Mouse (Mus musculus) yolk sac, embryonic 10.5 days (tissue): ENCODE measurements around the gene Bdkrb2.

ENCODE experiments used
- DNase-seq: peaks from one replicate; pipeline ENCODE4 v3.0.0-alpha.2; 2017; ENCODE audit warnings: low spot score

The Bdkrb2 gene

DNA sequence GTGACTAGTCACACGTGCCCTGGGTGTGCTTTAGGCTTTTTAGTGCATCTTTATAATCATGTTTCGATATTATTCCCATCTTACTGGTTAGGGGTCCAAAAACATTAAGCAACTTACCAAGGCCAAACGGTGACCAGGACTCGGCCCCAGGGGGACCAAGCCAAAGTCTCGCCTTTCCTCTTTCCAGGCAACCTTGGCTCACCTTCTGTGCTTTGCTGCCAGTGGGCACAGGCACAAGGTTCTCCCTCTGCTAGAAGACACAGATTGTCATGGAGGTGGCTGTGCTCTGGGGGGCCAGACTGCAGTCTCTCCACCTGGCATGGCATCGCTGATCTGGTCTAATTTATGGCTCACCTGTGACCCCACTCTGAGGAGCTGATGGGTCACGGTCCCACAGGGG is 27.8 kb downstream of the Bdkrb2 start:
- DNase-seq, result no peak

DNA sequence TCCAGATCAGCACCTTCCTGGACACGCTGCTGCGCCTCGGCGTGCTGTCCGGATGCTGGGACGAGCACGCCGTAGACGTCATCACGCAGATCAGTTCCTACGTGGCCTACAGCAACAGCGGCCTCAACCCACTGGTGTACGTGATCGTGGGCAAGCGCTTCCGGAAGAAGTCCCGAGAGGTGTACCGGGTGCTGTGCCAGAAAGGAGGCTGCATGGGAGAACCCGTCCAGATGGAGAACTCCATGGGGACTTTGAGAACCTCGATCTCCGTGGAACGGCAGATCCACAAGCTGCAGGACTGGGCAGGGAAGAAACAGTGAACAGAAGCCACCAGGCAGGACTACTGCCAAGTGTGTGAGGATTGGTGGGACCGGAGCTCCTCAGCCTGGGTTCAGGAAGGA is 29.3 kb downstream of the Bdkrb2 start:
- DNase-seq, result no peak

DNA sequence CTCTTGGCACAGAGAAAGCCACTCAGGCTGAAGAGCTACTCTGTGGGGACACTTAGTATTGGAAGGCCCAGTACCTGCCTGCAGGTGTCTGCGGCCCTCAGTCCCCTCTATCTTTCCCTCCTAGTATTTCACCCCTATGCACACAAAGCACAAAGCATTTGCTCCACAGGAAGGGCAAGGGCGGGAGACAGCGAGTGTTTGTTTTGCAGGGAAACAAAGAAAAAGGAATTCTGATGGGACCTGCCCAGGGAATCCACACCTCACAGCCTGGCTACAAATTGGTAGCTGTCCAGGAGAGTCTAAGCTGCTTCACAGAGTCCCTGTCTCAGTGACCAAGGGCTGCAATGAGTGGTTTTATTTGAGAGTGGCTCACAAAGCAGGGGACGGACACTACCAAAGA is 30.4 kb downstream of the Bdkrb2 start:
- no peak for DNase-seq

DNA sequence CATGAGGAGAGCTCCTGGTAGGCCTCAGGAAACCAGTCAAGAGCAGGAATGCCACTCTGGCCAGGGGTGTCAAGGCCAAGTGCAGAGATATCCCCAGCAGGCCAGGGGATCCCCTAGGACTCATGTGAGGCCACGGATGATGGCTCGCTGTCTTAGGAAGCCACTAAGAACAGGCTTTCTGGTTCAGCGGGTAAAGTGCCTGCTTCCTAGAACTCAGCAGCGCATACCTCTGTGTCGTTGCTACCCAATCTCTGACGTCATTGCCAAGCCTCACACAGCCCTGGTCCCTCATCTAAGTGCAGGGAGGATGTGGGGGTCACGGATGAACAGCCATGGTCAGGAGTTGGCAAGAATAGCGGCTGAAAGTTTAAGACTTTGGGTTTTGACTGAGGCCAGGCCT is 34.1 kb downstream of the Bdkrb2 start:
- DNase-seq, result no peak

DNA sequence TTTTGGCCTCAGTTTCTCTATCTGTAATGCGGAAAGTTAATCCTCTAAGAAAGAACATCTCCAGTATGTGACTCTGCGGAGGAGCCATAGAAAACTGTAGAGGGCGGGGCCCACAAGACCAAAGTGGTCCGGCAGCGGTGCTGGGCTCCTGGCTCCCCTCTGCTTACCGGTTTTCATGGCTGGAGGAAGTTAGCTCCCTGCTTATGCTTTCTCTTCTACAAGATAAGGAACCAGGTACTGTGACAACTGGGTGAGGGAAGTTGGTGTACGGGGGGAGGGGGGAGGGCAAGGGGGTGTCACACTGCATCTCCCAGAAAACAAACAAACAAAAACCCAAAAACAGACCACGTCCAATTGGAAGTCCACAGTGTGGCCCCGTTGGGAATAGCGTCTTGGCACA is 35.5 kb downstream of the Bdkrb2 start:
- no peak for DNase-seq

DNA sequence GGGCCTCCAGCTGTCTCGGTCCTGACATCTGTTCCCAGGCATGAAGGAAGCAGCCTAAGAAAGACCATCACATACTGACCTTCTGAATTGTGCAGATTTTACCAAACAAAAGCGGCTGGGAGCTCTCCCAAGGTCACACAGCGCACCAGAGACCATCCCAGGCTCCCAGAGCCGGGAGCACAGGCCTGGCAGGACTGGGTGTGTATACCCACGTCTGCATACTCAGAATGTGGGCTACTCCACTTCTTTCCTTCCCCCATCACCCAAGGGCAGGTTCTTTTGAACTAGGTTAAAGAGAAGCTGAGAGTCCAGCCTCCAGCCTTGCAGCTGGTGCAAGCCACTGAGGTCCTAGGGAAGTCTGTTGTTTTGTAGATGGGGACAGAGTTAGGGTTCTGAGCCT is 36.1 kb downstream of the Bdkrb2 start:
- no peak for DNase-seq

DNA sequence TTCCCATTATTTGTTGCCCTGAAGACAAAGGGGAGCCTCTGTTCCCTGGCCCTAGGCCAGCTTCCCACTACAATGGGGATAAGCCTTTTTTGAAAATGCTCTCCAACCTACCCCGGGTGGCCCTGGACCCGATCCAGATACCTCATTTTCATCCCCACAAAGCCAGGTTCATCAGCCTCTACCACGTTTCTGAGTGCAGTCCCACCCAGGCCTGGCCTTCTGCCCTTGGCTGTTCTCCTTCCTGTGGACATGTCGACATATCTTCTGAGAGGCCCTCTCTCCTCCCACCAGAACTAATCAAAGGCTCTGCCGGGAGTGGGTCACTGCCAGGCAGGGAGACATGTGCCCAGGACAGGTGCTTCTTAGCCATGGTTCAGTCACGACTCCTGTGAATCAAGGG is 38.6 kb downstream of the Bdkrb2 start:
- DNase-seq, result no peak

DNA sequence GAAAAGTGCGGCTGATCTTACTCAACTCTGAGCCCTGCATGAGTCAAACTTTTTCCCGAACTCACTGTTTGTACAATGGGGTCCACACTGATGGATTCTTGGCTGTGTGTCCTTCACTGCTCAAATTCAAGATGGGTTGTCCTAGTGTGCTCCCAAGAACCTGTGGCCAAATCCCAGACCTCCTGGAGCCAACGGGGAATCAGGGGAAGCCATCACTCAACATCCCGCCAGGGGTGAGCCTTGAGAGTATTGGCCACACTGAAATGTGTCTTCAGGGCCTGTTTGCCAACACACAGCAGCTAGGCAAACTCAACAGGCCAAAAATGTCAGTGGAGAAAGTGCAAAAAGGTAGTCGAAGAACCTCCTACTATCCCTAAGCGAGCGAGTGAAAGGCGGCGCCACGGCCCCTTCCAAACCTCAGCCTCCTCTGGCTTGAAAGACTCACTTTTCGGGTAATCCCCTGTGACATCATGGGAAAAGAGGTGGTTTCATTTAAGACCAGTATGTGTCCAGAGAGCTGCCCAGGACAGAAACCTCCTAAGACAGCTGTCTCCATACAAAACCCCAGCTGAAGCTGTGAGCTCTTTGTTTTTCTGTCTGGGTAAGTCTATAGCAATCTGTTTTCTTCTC is 39.7 kb downstream of the Bdkrb2 start, which contains the start of gene Bdkrb1:
Bdkrb1 (plus strand) TSS at position 505 of the 630 bp plus-strand sequence.
- DNase-seq, result no peak

DNA sequence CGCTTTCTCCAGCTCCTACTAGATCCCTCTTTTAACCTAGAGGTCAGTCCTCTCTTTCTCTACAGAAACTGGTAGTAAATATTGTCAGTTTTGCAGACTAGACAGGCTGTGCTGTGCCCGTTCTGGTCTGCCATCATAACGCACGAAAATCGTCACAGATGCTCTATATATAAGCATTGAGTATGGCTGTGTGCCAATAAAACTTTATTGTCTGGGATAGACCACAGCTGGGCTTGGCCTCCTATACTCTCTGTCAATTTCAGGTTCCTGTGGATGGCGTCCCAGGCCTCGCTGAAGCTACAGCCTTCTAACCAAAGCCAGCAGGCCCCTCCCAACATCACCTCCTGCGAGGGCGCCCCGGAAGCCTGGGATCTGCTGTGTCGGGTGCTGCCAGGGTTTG is 40.9 kb downstream of the Bdkrb2 start:
- no peak for DNase-seq

DNA sequence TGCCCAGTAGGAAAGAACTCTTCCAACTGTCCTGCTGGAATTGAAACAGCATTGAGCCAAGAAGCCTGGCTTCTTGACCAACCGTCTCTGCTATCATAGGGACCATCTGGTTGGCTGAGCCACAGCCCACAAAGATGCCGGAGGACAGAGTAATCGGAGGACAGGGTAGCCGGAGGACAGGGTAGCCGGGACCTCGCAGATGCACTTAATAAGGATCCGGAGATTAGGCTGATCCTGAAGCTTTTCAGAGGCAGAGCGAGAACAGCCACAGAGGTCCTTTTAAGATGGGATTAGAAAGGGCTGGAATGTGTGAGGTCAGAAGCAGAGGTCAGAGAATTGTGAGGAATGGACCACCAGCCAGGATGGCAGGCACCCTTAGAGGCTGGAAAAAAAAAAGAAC is 42.2 kb downstream of the Bdkrb2 start:
- peak; percentile 49 for DNase-seq

DNA sequence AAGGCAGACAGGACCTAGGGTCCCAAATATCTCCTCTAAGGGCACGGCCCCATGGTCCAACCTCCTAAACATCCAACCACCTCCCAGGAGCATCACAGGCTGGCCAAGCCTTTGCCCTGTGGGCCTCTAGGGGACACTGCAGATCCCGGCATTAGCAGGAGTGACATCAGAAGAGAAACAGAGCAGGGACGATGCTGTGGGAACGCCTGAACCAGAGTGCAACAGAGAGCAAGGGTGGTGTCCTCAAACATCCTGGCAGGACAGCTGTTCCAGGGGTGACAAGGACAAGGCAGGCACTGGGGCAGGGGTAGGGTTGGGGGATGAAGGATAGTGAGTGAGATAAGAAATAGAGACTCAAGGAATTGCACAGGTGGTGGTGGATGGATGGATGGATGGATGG is 43.9 kb downstream of the Bdkrb2 start:
- DNase-seq, result no peak

DNA sequence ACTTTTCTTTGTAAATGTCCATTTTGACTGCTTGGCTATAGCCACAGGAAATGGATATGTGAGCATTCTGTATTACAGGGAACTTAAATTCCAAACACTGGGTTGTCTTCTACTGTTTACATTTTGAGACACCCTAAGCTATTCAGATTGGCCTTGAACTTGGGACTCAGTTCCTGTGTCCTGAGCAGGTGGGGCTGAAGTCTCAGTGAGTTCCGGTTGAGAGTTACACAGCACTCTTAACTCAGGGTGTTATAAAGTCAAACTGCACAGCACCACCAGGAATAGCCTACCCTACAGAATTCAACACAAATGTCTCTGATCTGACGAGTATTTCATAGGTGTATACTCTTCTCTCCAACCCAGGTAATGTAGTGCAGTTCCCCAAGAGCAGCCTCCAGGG is 48.0 kb downstream of the Bdkrb2 start:
- DNase-seq, result no peak

DNA sequence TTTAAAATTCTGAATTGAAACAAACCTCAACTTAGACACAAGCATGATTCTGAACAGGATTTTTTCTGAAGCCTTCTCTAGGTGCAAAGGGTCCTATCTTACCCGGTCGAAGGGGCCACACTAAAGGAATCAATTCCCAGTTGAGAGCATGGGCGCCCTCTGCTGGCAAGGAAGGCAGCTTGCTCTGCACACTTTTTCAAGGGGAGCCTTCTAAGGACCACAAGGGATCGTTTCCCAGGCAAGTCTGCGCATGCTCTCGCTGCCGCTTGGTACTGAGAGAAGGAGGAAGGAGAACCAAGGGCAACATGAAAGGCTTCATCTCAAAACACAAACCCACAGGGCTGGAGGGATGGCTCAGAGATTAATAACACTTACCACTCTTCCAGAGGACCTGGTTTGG is 48.7 kb downstream of the Bdkrb2 start:
- DNase-seq, result peak; percentile 41

DNA sequence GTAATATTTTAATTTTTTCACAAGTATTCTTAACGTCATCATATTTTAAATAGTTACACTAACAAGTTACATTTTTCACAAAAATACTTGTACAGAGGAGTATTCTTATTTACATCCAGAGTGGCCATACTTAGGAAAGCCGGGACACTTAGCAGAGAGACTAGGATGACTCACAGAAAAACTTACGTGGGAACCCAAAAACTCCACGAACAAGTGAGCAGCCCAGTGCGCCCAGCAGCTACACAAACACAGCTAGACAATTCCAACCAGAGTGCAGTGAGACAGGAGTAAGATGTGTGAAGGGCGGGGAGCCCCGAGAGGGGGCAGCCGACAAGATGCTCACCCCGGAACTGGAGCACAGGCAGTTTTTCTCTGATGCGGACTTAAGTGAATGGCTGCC is 50.5 kb downstream of the Bdkrb2 start:
- DNase-seq, result no peak

DNA sequence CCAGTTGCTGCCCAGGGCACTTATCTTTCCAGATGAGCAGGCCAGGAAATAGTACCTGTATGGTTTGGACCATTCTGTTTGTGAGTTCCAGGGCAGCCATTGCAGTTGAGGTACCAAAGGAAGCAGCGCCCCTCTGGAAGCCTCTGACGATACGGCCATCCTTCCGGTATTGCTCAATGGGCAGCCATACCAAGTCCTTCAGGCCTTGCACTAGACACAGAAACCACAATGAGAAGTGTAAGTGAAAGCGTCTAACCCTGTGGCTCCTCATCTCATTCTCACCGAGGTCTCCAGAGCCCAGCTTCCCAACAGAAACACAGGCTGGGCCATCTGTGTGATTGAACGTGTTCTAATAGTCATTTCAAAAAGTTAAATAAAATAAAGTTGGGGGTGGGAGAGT is 59.0 kb downstream of the Bdkrb2 start:
- DNase-seq, result no peak

DNA sequence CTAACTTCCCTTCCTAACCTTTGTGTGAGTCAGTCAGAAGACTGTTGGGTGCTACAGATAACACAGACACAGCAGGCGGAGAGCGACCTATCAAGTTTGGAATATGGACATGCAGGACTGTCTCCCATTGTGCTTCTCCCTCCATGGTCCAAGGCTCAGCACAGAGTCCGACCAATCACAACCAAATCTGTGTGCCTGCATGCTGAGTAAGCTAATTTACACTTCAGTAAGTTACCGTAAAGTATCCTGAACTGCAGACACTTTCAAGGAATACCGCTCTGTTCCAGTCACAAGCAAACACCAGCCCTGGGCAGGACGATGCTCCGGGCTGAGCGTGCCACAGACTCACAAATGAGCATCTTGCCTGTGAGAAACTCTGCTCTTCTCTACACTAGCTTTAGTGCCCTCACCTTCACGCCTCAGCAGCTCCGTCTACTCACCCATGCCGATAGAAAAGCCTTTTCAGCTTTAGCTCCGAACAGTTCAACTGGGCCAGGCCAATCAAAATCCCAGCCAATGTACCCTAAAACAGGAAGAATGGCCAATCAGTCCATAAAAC is 60.0 kb downstream of the Bdkrb2 start:
- no peak for DNase-seq

DNA sequence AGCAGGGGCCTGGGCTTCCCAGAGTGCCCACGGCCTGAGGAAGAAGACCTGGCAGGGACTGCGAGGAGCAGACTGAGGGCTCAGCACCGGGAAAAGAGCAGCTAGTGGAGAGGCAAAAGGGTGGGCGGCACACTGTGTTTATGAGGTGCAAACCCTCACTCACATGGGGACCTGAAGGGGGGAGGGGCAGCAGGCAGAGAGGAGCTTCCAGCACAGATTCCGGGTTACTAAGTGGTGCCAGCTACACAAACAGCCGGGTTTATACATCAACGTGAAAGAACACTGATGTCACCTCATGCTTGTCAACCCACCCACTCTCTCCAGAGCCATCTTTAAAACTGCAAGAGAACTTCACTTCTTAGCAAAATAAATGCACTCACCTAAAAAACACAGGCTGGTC is 62.8 kb downstream of the Bdkrb2 start:
- no peak for DNase-seq

DNA sequence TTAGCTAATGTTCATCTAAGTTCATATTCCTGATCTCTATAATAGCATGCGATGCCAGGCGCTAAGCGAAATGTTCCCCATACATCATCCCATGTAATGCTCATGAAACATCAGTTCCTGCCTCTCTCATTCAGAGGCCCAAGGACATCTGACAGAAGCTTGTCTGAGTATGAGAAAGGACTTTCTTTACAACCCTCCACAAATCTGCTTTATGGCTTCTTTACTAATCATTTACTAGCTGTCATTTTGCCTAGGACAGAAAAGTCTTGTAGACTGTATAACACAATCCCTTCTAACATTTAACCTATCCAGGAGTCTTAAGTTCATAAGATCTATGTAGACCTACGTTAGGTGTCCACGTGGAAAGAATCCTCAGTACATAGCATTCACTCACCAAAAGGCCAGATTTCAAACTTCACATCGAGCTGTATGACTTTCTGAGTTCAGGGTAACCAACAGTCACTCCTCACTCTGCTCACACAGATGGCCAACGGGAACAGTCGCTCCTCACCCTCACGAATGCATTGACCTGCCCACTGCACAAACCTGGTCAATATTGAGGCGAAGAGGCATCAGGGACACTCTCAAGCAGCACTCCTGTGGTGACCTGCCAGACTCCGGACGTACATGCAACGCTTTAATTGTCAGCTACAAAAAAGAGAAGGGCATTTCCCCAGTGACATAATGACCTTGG is 71.5 kb downstream of the Bdkrb2 start:
- DNase-seq, result no peak

DNA sequence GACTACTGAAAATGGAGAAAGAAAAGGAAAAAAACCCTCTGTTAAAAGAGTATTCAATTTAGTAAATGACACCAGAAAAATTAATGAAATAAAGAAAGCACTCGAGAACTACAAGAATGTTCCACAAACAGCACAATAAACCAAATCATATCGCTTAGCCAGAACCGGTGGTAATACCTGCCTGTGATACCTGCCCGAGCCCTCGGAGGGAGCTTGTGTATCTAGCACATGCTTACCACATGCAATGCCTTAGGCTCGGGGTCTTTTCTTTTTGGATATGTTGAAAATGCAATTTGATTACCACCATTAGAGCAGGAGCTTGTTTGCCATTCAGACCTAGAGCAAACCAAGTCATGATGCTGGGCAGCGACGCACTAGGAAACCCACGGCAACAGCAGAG is 73.5 kb downstream of the Bdkrb2 start:
- DNase-seq, result no peak

DNA sequence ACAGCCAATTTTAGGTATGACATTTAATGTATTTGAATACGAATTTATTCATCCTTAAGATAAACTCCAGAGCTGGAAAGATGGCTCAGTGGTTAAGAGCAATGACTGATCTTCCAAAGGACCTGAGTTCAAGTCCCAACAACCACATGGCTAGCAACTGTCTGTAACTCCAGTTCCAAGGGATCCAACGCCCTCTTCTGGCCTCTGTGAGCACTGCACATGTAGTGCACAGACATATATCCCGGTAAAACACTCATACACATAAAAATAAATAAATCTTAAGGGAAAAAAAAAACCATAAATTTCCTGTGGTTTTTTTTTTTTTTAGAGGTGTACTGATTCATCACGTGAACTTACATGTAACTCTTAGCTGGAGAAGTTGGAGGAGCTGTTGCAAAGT is 74.5 kb downstream of the Bdkrb2 start:
- no peak for DNase-seq

DNA sequence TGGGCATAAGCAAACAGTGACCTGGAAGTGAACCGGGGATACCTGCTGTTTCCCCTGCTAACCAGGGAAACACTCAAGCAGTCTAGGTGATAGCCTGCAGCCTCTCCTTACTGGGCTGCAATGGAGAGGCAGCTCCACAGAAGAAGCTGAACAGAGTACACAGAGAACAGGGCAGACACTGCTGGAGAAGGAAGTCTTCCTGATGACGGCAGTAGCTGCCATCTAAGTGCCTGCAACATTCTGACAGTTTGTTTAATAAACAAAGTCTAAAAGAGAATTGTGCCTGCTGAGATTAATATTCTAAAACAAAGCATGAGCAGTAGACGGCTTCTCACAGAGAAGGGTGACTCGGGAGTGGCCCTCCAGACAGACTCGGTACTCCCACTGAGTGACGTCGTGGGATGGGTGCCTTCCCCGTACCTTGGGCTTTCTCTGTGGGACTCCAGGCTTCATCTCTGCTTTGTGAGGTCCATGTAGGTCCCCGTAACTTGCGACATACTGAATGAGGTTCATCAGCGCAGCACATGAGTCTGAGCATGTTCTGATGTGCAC is 79.8 kb downstream of the Bdkrb2 start:
- DNase-seq, result no peak
